Mouse (Mus musculus) limb, embryonic 11.5 days (tissue): Measurements from ENCODE around the gene Arhgap6. TPM values are rescaled to one million over a fixed set of nuclear protein-coding genes. Genes with fewer than 3 reads are reported as not detected.

Experiments used
- ATAC-seq: fragments of 200-750 bp; cut with Nextera tagmentation; 2 replicates; pipeline ENCODE4 v1.8.0; 2017; ENCODE audit warnings: low read depth; ENCODE audit not compliant: insufficient number of reproducible peaks, low FRiP score, low TSS enrichment
- DNase-seq: peaks from one replicate; pipeline ENCODE4 v3.0.0-alpha.2; 2015; ENCODE audit warnings: low spot score
- H3K27ac ChIP-seq: fragments of 300-500 bp; sonication (generic); replicated peaks from 2 replicates; pipeline ENCODE4 v1.5.1; 2014; ENCODE audit warnings: low read depth, mild to moderate bottlenecking, low read length
- H3K27me3 ChIP-seq: fragments of 300-500 bp; sonication (generic); 2 replicates; pipeline ENCODE4 v1.6.1; 2014; ENCODE audit warnings: mild to moderate bottlenecking, low read length, mixed read lengths; ENCODE audit not compliant: control insufficient read depth, insufficient read depth
- H3K36me3 ChIP-seq: fragments of 300-500 bp; sonication (generic); 2 replicates; pipeline ENCODE4 v1.6.1; 2014; ENCODE audit warnings: mild to moderate bottlenecking, low read length, moderate library complexity, mixed read lengths; ENCODE audit not compliant: control insufficient read depth, insufficient read depth
- H3K4me1 ChIP-seq: fragments of 300-500 bp; sonication (generic); 2 replicates; pipeline ENCODE4 v1.6.1; 2014; ENCODE audit warnings: low read length, mixed read lengths; ENCODE audit not compliant: control insufficient read depth, insufficient read depth
- H3K4me2 ChIP-seq: fragments of 300-500 bp; sonication (generic); 2 replicates; pipeline ENCODE4 v1.6.1; 2014; ENCODE audit warnings: low read depth, mild to moderate bottlenecking, moderate library complexity; ENCODE audit not compliant: severe bottlenecking
- H3K4me3 ChIP-seq: fragments of 300-500 bp; sonication (generic); 2 replicates; pipeline ENCODE4 v1.5.1; 2014; ENCODE audit warnings: low read depth, low read length
- H3K9ac ChIP-seq: fragments of 300-500 bp; sonication (generic); 2 replicates; pipeline ENCODE4 v1.6.1; 2014; ENCODE audit warnings: mild to moderate bottlenecking, low read length
- H3K9me3 ChIP-seq: fragments of 300-500 bp; sonication (generic); 2 replicates; pipeline ENCODE4 v1.6.1; 2016; ENCODE audit warnings: low read length; ENCODE audit not compliant: control insufficient read depth
- WGBS: fragments of 180-500 bp; shearing (Covaris S2); extraction: QIAGEN DNeasy Blood & Tissue Kit; methylation state at CpG from one replicate; pipeline ENCODE4 v1.1.7; 2014; 5-methylcytosine and 5-hydroxymethylcytosine counted together
- polyA plus RNA-seq: library from polyadenylated mRNA; unstranded; fragments of >200 nt; fragmentation: Nextera tagmentation; extraction: Ambion mirVana; gene quantifications from 2 replicates; pipeline ENCODE4 v1.2.1, GENCODE M21; 2014

The Arhgap6 gene
- polyA plus RNA-seq, 1 experiment from 2014 or later, result 1.4 TPM

DNA sequence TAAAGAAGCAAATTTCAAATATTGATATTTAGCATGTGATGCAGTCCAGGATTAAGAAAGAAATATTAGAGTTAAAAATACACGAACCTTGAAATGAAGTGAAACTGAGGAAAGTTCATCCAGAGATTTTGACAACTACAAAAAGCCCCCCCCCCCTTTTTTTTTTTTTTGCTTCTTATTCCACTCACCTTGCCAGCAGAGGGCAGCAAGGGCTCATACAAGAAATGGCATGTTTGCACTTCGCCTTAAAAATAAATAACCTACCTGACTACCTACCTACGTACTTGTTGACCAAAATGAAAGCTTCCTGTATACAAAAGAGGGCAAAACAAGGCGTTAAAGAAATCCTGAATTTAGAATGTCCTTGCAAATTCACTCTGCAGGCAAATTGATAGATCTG lies 143.0 kb downstream of the Arhgap6 start:
- H3K36me3 ChIP-seq, result no peaks in the 10 kb centered on the region
- DNase-seq (no peak), ATAC-seq (no peak)
- H3K9me3 ChIP-seq, result no peaks in the 10 kb centered on the region
- no peak overlapping the region for H3K9ac ChIP-seq
- no peak overlapping the region for H3K27ac ChIP-seq
- no peak overlapping the region for H3K4me3 ChIP-seq
- no peaks in the 10 kb centered on the region for H3K4me1 ChIP-seq
- H3K4me2 ChIP-seq, result no peak overlapping the region
- H3K27me3 ChIP-seq, result no peaks in the 10 kb centered on the region
- 49% methylated on average over 4 of the region's 4 CpGs for WGBS

DNA sequence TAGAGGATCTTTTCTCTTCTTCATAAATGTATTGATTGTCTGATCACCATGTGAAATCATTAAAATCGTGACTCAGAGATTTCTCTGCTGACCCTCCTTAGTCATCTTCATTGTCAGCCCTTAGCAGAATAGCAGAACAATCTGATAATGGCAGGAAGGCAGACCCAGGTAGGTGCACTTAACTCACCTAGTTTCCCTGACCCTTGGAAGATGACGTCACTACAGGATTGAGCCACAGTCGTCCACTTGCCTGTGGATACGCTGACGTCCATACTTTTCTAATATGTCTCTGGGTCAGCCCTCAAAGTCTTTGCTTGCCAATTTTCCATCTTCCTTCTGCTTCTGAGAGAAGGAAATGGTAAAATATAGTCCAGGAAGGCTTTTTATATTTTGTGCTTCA lies 146.8 kb downstream of the Arhgap6 start:
- no peak for DNase-seq
- Histone ChIP-seq H3K4me1 (no peaks in the 10 kb centered on the region), H3K36me3 (no peaks in the 10 kb centered on the region), H3K27ac (no peak overlapping the region), H3K27me3 (no peaks in the 10 kb centered on the region), H3K4me3 (no peak overlapping the region), H3K9me3 (no peaks in the 10 kb centered on the region), H3K4me2 (no peak overlapping the region), H3K9ac (no peak overlapping the region)
- ATAC-seq, result no peak
- WGBS, result 82% methylated on average over 5 of the region's 5 CpGs

DNA sequence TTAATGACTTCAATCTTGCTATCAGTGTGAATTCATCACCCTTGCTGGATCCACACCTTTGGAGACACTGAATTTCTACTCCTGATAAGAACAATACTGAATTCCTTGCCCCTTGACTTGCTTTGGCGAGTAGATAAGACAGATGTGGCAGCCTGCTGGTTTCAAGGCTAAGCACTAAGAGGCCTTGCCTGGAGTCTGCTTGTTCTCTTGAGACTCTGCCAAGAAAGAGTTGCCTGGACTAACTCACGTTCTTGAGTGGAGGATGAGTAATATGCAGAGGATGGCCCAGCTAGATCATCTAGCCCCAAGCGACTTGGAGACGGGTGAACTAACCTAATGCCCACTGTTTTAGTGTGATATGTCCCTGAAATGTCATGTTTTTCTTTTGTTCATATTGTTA lies 148.3 kb downstream of the Arhgap6 start:
- H3K9ac ChIP-seq, result no peak overlapping the region
- no peak overlapping the region for H3K4me3 ChIP-seq
- WGBS, result 81% methylated on average over 4 of the region's 4 CpGs
- no peaks in the 10 kb centered on the region for H3K9me3 ChIP-seq
- no peak overlapping the region for H3K27ac ChIP-seq
- no peaks in the 10 kb centered on the region for H3K4me1 ChIP-seq
- H3K4me2 ChIP-seq, result no peak overlapping the region
- DNase-seq (no peak), ATAC-seq (no peak)
- no peaks in the 10 kb centered on the region for H3K36me3 ChIP-seq
- H3K27me3 ChIP-seq, result no peaks in the 10 kb centered on the region

DNA sequence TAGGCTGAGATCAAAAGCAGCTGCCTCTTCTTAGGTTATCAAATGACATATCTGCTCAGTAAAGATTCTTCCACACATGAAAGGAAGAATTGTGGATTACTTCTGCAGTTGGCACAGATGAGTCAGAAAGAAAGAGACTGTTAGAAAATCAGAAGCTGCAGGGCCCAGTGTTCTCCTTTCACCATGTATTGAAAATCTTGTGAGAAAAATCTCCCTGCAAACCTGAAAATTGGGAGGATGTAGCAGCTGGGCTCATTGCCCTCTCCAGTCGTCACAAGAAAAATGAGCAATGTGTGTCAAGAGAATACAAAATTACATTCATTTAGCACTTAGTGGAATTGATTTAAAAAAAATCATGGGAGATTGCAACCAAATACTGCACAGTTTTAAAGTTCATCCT lies 180.5 kb downstream of the Arhgap6 start:
- no peak for DNase-seq
- Histone ChIP-seq H3K4me2 (no peak overlapping the region), H3K9me3 (no peaks in the 10 kb centered on the region), H3K4me1 (no peaks in the 10 kb centered on the region), H3K9ac (no peak overlapping the region), H3K27ac (no peak overlapping the region), H3K4me3 (no peak overlapping the region), H3K36me3 (no peaks in the 10 kb centered on the region), H3K27me3 (peaks cover 2% of the 10 kb centered on the region; the same call in 1 of the 2 replicates)
- 69% methylated on average over 1 of the region's 1 CpGs for WGBS
- no peak for ATAC-seq

DNA sequence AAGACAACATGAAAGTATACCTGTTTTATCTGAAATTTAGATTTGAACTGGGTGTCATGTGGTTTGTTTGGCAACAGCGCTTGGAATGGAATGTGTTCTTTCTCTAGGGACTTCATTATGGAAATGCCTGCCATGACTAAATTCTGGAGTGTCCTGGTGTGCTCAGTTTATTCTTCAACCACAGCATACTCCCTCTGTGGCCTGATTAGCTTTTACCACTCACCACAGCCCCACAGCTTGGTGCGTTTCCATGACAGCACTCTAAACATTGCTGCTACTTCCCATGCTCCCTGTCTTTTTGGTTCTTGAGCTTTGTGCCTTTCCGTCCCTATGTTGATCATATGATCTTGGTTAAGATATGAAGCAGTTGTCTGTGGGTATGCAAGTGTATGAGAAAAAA lies 182.9 kb downstream of the Arhgap6 start:
- Histone ChIP-seq H3K9ac (no peak overlapping the region), H3K4me1 (no peaks in the 10 kb centered on the region), H3K9me3 (no peaks in the 10 kb centered on the region), H3K27me3 (peaks cover 2% of the 10 kb centered on the region; the same call in 1 of the 2 replicates), H3K4me3 (no peak overlapping the region), H3K36me3 (no peaks in the 10 kb centered on the region), H3K4me2 (no peak overlapping the region), H3K27ac (no peak overlapping the region)
- DNase-seq, result no peak
- 76% methylated on average over 3 of the region's 3 CpGs for WGBS
- ATAC-seq, result no peak

DNA sequence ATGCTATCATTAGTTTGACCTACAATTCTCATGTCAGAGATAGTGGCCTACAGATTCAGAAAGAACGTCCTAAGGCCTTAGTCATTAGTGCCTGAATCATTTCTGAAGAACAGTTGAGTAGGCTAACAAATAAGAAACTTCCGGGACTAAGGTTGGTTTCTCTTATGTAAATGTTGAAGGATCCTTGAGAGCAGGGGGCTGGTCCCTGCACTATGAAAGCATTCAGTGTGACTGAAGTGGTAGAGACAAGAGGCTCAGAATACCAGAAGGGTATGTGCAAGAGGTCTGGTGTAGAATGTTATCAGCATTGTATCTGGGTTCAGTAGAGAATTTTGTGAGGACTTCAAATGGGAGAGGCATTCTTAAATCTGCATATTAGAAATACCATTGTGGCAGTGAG lies 185.5 kb downstream of the Arhgap6 start:
- DNase-seq, result no peak
- Histone ChIP-seq H3K9ac (no peak overlapping the region), H3K27me3 (0 out of 2 replicates have a peak, but pooled peaks cover 2% of the 10 kb centered on the region)

DNA sequence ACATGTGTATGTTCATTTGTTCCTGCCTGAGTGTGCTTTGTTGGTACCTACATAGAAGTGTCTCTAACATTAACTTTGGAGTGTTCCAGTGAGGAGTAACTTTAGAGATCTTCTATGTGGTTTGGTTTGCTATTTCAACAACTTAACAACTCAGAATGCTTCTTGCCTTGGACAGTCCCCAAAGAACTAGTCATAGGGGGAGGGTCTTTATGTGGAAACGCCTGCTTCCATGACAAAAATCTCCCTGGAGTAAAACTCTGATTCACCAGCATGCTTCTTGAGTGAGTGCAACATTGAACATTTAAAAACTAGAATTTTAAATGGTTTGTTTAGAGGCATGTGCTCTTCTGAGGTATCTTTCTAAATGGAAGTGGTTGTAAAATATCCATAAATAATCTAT lies 212.2 kb downstream of the Arhgap6 start:
- no peaks in the 10 kb centered on the region for H3K9me3 ChIP-seq
- no peak overlapping the region for H3K4me2 ChIP-seq
- ATAC-seq, result no peak
- no peak overlapping the region for H3K4me3 ChIP-seq
- H3K9ac ChIP-seq, result no peak overlapping the region
- no peak overlapping the region for H3K27ac ChIP-seq
- no peaks in the 10 kb centered on the region for H3K4me1 ChIP-seq
- no peaks in the 10 kb centered on the region; the same call in 1 of the 2 replicates for H3K27me3 ChIP-seq
- WGBS, result 62% methylated on average over 1 of the region's 1 CpGs
- DNase-seq, result no peak
- no peaks in the 10 kb centered on the region for H3K36me3 ChIP-seq

More for the DNA sequence above, 185.5 kb downstream of the Arhgap6 start:
- H3K27ac ChIP-seq, result no peak overlapping the region
- H3K4me2 ChIP-seq, result no peak overlapping the region
- H3K4me3 ChIP-seq, result no peak overlapping the region
- no peaks in the 10 kb centered on the region for H3K36me3 ChIP-seq
- no peak for ATAC-seq
- H3K9me3 ChIP-seq, result no peaks in the 10 kb centered on the region
- no peaks in the 10 kb centered on the region for H3K4me1 ChIP-seq
- WGBS, result 78% methylated on average over 2 of the region's 2 CpGs

DNA sequence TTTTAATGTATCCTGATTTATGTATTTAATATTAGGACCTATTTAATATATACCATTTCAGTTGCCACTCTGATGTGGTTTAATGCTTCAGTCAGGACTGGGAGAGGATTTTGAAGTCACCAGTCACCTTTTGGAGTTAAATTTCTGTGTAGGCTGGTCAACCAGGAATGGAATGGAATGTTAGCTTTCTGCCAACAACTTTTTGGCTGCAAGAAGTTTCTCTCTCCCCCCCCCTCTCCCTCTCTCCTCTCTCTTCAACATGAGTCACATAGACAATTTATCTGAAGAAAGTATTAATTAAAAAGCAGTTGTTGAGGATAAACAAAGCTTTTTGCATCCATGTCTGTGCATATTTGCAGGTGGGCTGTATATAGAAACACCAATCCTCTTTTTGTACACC lies 217.8 kb downstream of the Arhgap6 start:
- ATAC-seq (no peak), DNase-seq (no peak)
- H3K4me3 ChIP-seq, result no peak overlapping the region
- no peaks in the 10 kb centered on the region for H3K9me3 ChIP-seq
- no peaks in the 10 kb centered on the region for H3K36me3 ChIP-seq
- no peak overlapping the region for H3K9ac ChIP-seq
- H3K27ac ChIP-seq, result no peak overlapping the region
- no peak overlapping the region for H3K4me2 ChIP-seq
- H3K4me1 ChIP-seq, result no peaks in the 10 kb centered on the region
- no peaks in the 10 kb centered on the region; the same call in 1 of the 2 replicates for H3K27me3 ChIP-seq

DNA sequence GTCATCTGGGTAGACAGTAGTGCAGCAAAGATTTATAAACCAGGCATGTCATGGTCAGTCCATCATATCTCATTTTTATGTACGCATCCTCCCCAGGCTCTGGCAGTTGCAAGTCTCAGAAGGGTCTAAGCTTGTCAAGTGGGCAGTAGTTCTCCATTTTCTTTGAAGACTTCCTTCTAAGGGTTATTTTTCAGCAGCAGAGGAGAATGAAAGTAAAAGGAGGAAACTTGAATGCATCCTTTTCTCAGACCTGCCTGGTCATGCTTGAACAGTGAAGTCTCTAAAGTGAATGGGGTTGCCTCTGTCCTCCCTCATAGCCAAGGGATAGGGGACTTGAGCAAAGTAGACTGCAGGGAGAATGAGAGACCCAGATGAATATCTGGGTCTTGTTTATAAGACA lies 239.5 kb downstream of the Arhgap6 start:
- Histone ChIP-seq H3K9ac (no peak overlapping the region), H3K36me3 (no peaks in the 10 kb centered on the region), H3K27me3 (peaks cover 13% of the 10 kb centered on the region), H3K27ac (no peak overlapping the region), H3K4me1 (no peaks in the 10 kb centered on the region), H3K9me3 (no peaks in the 10 kb centered on the region), H3K4me2 (no peak overlapping the region), H3K4me3 (no peak overlapping the region)
- WGBS, result 90% methylated on average over 1 of the region's 1 CpGs
- DNase-seq (no peak), ATAC-seq (no peak)
